Mouse (Mus musculus): ENCODE measurements around the gene Oaz3.

Oaz3 gene

GRCm38 (mm10) chr3:94386671-94387070, 57.0 kb downstream of the Oaz3 start:
- DNase-seq = no peak

GRCm38 (mm10) chr3:94383476-94383875, 60.2 kb downstream of the Oaz3 start:
- DNase-seq = no peak

Data from B cell, adult 2 months (primary cell).